ENCODE assay signal across 9 mouse cellular contexts in the genomic region with DNA sequence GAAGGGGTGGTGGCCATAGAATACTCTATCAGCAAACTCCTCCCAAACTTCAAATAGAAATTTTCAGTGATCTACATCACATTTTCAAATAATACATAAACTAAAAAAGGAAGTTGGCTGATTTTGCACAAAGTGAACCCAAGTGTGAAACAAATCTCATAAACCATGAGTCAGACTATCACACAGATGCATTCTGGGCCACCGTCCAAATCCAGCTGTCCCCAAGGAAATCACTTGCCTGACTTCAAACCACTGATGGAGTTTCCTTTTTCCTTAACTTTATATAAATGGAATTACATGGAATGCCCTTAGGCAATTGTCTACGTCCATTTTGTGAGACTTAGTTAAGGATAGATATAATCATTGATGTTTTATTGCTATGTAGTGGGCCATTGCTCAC.
DNase-seq lines count a peak whose midpoint lies in the region; ATAC-seq and TF ChIP-seq lines count a peak whose summit lies in the region.
"Had no signal": no experiment of that assay in that cellular context is flagged by ENCODE, and none has a peak within 500 bp of the region (broad histone marks: within the 10 kb centered on the region; RNA-seq: fewer than 3 reads in every experiment).

No protein-coding gene starts in this region.

- H3K4me3 ChIP-seq in kidney, embryonic 14.5 days (ENCODE audit: low read length) = no peak overlapping the region
- H3K4me3 ChIP-seq in gastrocnemius, adult 2 months = no peak overlapping the region

- no peak overlapping the region for H3K27ac ChIP-seq in kidney, embryonic 14.5 days (ENCODE audit: low read depth, low read length)
- H3K27ac ChIP-seq in gastrocnemius, adult 2 months = no peak overlapping the region

- TF ChIP-seq CTCF in gastrocnemius, adult 2 months (IDR thresholded peaks at IDR 0.05) = no peak

- H3K4me1 ChIP-seq in kidney, embryonic 14.5 days (ENCODE audit: control insufficient read depth, insufficient read depth, low read length) = no peaks in the 10 kb centered on the region

- ATAC-seq in kidney, embryonic 14.5 days (ENCODE audit: low FRiP score, low TSS enrichment) = no peak

- no peak overlapping the region for H3K9ac ChIP-seq in kidney, embryonic 14.5 days (ENCODE audit: low read depth, low read length)

- WGBS in kidney, embryonic 14.5 days = 47% methylated on average over 2 of the region's 2 CpGs

- DNase-seq in kidney, adult 11 months = peak; percentile 18
- peak; percentile 50 for DNase-seq in Muller cell, postnatal 12 days (ENCODE audit: inconsistent ontology term)
- peak; percentile 79 for DNase-seq in gastrocnemius, adult 2 months
- DNase-seq in kidney, postnatal 10 days = peak; percentile 86
- no peak for DNase-seq in spleen, postnatal 10 days (ENCODE audit: low spot score in 2 of 2)
- DNase-seq in c-Kit-positive CD71-positive TER-119-positive erythroid progenitor cells, embryonic 14.5 days (ENCODE audit: low spot score) = no peak
- DNase-seq in retina, postnatal 1 day = no peak
- DNase-seq: layer of hippocampus, adult 9-11 months had no signal

- no peak overlapping the region for H3K4me2 ChIP-seq in kidney, embryonic 14.5 days (replicated peaks; ENCODE audit: low read depth, low read length)

- H3K36me3 ChIP-seq in kidney, embryonic 14.5 days (ENCODE audit: control insufficient read depth, insufficient read depth, low read length) = no peaks in the 10 kb centered on the region

- intact Hi-C loops in gastrocnemius, adult 2 months (cut with DNase I) = no loop called here

- no peaks in the 10 kb centered on the region for H3K9me3 ChIP-seq in kidney, embryonic 14.5 days (ENCODE audit: control insufficient read depth, low read length)

- H3K27me3 ChIP-seq in kidney, embryonic 14.5 days (ENCODE audit: control insufficient read depth, insufficient read depth, low read length) = no peaks in the 10 kb centered on the region

Comparison
In these comparisons a context has a peak if more than half of its experiments do, and no peak if none do; other contexts are left out.
1. DNase-seq: peak in kidney, adult 11 months (single experiment), Muller cell, postnatal 12 days (single experiment), gastrocnemius, adult 2 months (single experiment) and kidney, postnatal 10 days (single experiment); none in spleen, postnatal 10 days (0 of 2), c-Kit-positive CD71-positive TER-119-positive erythroid progenitor cells, embryonic 14.5 days (single experiment) and retina, postnatal 1 day (single experiment).